Mouse (Mus musculus): Measurements from ENCODE around the gene Angpt4.

The Angpt4 gene

DNA sequence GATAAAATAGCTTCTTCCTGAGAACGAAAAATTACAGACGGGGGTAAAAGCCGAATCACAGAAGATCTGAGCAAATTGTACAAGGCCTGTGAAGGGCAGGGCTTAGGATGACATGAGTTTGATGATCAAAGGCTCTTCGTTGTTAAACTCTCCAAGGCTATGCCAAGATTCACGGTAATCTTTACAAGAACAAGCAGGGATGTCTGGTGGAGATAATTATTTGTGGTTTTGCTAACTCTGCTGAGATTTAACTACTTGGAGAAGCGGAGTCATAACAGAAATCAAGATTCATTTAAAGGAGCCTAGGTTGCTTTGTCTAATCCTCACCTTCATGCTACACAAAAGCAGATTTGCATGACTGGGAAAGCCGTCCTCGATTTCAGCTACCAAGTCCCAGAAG lies 75.9 kb downstream of the Angpt4 start:
- DNase-seq = no peak

- no peak for DNase-seq
Observed at GRCm38 (mm10) chr2:151988978-151989377, 78.0 kb downstream of the Angpt4 start.

DNA sequence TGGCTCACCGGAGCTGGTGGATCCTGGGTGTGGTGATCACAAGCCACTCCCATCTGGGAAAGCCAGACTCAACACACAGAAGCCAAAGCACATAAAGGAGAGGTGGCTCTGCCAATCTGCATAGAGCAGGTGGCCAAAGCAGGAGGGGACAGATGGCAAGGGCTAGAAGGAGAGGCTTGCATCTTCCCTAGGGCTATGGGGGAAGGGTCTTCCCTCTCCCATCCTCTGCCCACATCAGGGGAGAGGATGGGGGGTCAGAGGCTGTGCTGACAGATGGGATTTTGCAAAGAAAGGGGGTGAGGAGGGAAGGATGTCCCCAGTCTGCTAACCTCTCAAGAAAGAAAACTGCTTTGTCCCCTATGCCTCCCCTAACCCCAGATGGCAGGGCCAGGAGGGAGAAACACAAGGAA lies 80.0 kb downstream of the Angpt4 start:
- no peak for DNase-seq

DNA sequence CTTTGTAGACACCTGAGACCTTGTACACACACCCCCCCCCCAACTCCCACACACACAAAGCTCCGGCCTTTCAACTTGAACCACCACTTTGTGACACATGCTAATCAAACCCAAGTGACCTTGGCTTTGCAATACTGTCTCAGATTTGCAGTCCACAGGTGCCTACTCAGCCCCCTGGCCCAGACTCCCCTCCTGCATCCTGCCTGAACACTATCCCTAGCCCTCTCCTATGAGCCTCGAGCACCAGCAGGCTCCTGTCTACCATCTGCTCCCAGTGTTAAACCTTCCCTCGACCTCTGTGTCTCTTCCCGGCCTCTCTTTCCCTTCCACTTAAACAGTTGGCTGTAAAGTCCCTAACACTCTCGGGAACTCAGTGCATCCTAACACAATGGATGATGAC lies 80.4 kb downstream of the Angpt4 start:
- DNase-seq = no peak

DNA sequence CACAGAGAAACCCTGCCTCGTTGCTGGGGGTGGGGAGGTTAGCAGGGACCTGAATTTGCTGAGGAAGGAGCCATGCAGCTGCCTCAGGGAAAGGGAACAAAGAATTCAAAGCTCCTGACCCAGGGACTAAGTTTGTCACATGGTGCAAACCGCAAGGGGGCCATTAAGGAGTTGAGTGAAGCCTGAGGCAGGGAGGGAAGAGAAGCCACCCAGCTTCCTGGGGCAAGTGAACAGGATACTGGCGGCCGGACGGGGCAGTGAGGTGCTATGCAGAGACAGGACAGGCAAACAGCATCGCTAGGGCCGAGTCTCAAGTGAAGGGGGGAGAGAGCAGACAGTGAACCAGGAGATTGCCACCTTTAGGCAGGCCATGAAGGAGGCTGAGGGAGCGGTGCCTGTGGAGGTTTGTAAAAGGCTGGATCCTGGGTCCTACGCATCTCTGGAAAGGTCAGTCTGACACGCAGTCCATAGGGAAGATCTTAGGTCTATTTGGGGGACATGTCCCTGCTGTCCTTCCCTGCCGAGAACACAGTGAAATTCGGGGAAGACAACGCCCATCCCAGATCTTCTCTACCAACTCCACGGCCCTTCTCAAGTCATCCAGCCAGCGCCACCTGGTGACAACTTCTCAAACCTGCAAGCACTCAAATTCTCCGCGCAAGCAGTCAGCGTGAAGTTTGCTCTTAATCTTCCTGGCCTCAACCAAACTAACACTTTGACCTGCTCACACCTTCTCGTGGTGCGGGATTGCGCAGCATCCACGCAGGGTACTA lies 83.5 kb downstream of the Angpt4 start:
- peak; percentile 86 for DNase-seq

All from right cerebral cortex, postnatal 4 days (tissue).